In genomic region chr3:59227696-59228095, GRCm38 (mm10) we compare ENCODE assay signal across 37 mouse cellular contexts. TPM values are rescaled to one million over a fixed set of nuclear protein-coding genes. Genes with fewer than 3 reads are reported as not detected.
DNase-seq lines count a peak whose midpoint lies in the region; ATAC-seq and TF ChIP-seq lines count a peak whose summit lies in the region.
"Had no signal": no experiment of that assay in that cellular context is flagged by ENCODE, and none has a peak within 500 bp of the region (broad histone marks: within the 10 kb centered on the region; RNA-seq: fewer than 3 reads in every experiment).

No protein-coding gene starts in this region.

- no peak overlapping the region for H3K4me3 ChIP-seq in layer of hippocampus, adult 2 months
- H3K4me3 ChIP-seq in megakaryocyte, embryonic 14.5 days (replicated peaks) = peak overlapping the region; percentile 88
- H3K4me3 ChIP-seq: embryonic facial prominence, embryonic 10.5 days; embryonic facial prominence, embryonic 13.5 days; erythroblast, embryonic 14.5 days; forebrain, embryonic 12.5 days; forebrain, embryonic 15.5 days; heart, embryonic 12.5 days; heart, embryonic 15.5 days; hindbrain, embryonic 10.5 days; hindbrain, embryonic 13.5 days had no signal

- no peak for ATAC-seq in megakaryocyte, adult 5-6 weeks (ENCODE audit: poor library complexity, severe bottlenecking)
- ATAC-seq in megakaryocyte progenitor cell, adult 5-6 weeks (replicated peaks; ENCODE audit: poor library complexity) = peak; percentile 59
- ATAC-seq: forebrain, embryonic 15.5 days; hindbrain, postnatal 0 days; Patski had no signal

- H3K36me3 ChIP-seq in megakaryocyte, embryonic 14.5 days (replicated peaks; ENCODE audit: low read length) = peaks cover 61% of the 10 kb centered on the region
- H3K36me3 ChIP-seq: embryonic facial prominence, embryonic 10.5 days; embryonic facial prominence, embryonic 13.5 days; forebrain, embryonic 12.5 days; forebrain, embryonic 15.5 days; G1E; heart, embryonic 12.5 days; heart, embryonic 15.5 days; hindbrain, embryonic 10.5 days; hindbrain, embryonic 13.5 days had no signal

- H3K9me3 ChIP-seq in megakaryocyte, embryonic 14.5 days = no peaks in the 10 kb centered on the region
- H3K9me3 ChIP-seq: embryonic facial prominence, embryonic 10.5 days; embryonic facial prominence, embryonic 13.5 days; forebrain, embryonic 12.5 days; forebrain, embryonic 15.5 days; G1E; heart, embryonic 12.5 days; heart, embryonic 15.5 days; hindbrain, embryonic 10.5 days; hindbrain, embryonic 13.5 days had no signal

- no peak for DNase-seq in layer of hippocampus, adult 2 months (ENCODE audit: low spot score in 2 of 2)
- no peak for DNase-seq in layer of hippocampus, adult 9-11 months
- DNase-seq in kidney, adult 11 months = no peak
- no peak for DNase-seq in kidney, postnatal 14 days
- DNase-seq: adrenal gland, postnatal 10 days; adrenal gland, postnatal 36 days; B cell, adult 2 months; cerebellum, adult 11 months; cerebellum, adult 2 months; cerebellum, adult 9-11 months; cerebellum, postnatal 25 days; embryo, embryonic 11 days; gastrocnemius, postnatal 10 days; gastrocnemius, postnatal 36 days; heart, postnatal 10 days; heart, postnatal 36 days had no signal

- TF ChIP-seq CTCF in layer of hippocampus, adult 2 months (conservative IDR thresholded peaks at IDR 0.05) = no peak

- peaks cover 82% of the 10 kb centered on the region for H3K4me1 ChIP-seq in megakaryocyte, embryonic 14.5 days
- H3K4me1 ChIP-seq: forebrain, embryonic 12.5 days; forebrain, embryonic 15.5 days had no signal

- H3K27ac ChIP-seq in layer of hippocampus, adult 2 months = peak overlapping the region; percentile 61
- H3K27ac ChIP-seq: embryonic facial prominence, embryonic 10.5 days; embryonic facial prominence, embryonic 13.5 days; forebrain, embryonic 12.5 days; forebrain, embryonic 15.5 days; hindbrain, embryonic 10.5 days; hindbrain, embryonic 13.5 days had no signal

- H3K27me3 ChIP-seq in megakaryocyte, embryonic 14.5 days (replicated peaks) = no peaks in the 10 kb centered on the region
- H3K27me3 ChIP-seq: CH12.LX; embryonic facial prominence, embryonic 13.5 days; forebrain, embryonic 12.5 days; forebrain, embryonic 15.5 days; heart, embryonic 12.5 days; heart, embryonic 15.5 days; hindbrain, embryonic 13.5 days; Patski had no signal

RNA-seq across cellular contexts. Expression of gene P2ry13, which starts 17.0 kb away (rescaled TPM):
- total RNA-seq in layer of hippocampus, adult 2 months (2021) = 10 to 100 TPM in 1 of 2 experiments, 1 to 10 TPM in 1; 9.4 to 10.1 TPM
- polyA plus RNA-seq in megakaryocyte, embryonic 14.5 days (2012; ENCODE audit: insufficient read depth, low replicate concordance) = not detected in 2 replicates
- total RNA-seq in megakaryocyte, adult 5-6 weeks (2015) = 4.9 and 6.5 TPM in 2 replicates
- 4.3 and 4.6 TPM in 2 replicates for total RNA-seq in megakaryocyte, adult 5-6 weeks (2017)
- 0.95 and 1.6 TPM in 2 replicates for total RNA-seq in megakaryocyte progenitor cell, adult 5-6 weeks (2015)
- 0.78 and 0.83 TPM in 2 replicates for total RNA-seq in megakaryocyte progenitor cell, adult 5-6 weeks (2017)
- polyA plus RNA-seq: erythroblast, embryonic 14.5 days; G1E; Patski had no signal

RNA-seq across cellular contexts. Expression of gene Gpr87, which starts 32.8 kb away (rescaled TPM):
- not detected for total RNA-seq in layer of hippocampus, adult 2 months (2021)
- polyA plus RNA-seq in megakaryocyte, embryonic 14.5 days (2012; ENCODE audit: insufficient read depth, low replicate concordance) = not detected in 2 replicates
- total RNA-seq in megakaryocyte, adult 5-6 weeks (2015) = not detected in 2 replicates
- total RNA-seq in megakaryocyte, adult 5-6 weeks (2017) = not detected in 2 replicates
- not detected in 2 replicates for total RNA-seq in megakaryocyte progenitor cell, adult 5-6 weeks (2015)
- not detected in 2 replicates for total RNA-seq in megakaryocyte progenitor cell, adult 5-6 weeks (2017)
- total RNA-seq: adrenal gland, adult 18-20 months; adrenal gland, postnatal 10 days; adrenal gland, postnatal 36 days; CH12.LX; gastrocnemius, adult 18-20 months; gastrocnemius, postnatal 10 days; gastrocnemius, postnatal 36 days; granulocyte monocyte progenitor cell, adult 5-6 weeks; heart, adult 8-10 months; heart, postnatal 10 days; heart, postnatal 36 days; hindbrain, postnatal 0 days had no signal
- polyA plus RNA-seq: cerebellum, adult 2 months; cortical plate, adult 2 months; erythroblast, embryonic 14.5 days; G1E; Patski had no signal

RNA-seq across cellular contexts. Expression of gene P2ry12, which starts 35.0 kb away (rescaled TPM):
- total RNA-seq in layer of hippocampus, adult 2 months (2021) = 10 to 100 TPM; 38.5 to 43.3 TPM
- 1.6 TPM in 1 of 2 replicates, not detected in the other for polyA plus RNA-seq in megakaryocyte, embryonic 14.5 days (2012; ENCODE audit: insufficient read depth, low replicate concordance)
- total RNA-seq in megakaryocyte, adult 5-6 weeks (2015) = 3.5 and 5.0 TPM in 2 replicates
- 2.6 and 4.2 TPM in 2 replicates for total RNA-seq in megakaryocyte, adult 5-6 weeks (2017)
- total RNA-seq in megakaryocyte progenitor cell, adult 5-6 weeks (2015) = 0.32 TPM in 1 of 2 replicates, not detected in the other
- total RNA-seq in megakaryocyte progenitor cell, adult 5-6 weeks (2017) = 0.17 TPM in 1 of 2 replicates, not detected in the other
- total RNA-seq: granulocyte monocyte progenitor cell, adult 5-6 weeks had no signal
- polyA plus RNA-seq: erythroblast, embryonic 14.5 days; G1E; Patski had no signal

Comparison
In these comparisons a context has a peak if more than half of its experiments do, and no peak if none do; other contexts are left out.
1. RNA of gene P2ry12, which starts 35.0 kb away (total RNA-seq): 38.5 to 43.3 TPM in layer of hippocampus, adult 2 months; 2.6 to 5.0 TPM in megakaryocyte, adult 5-6 weeks and 0.17 to 0.32 TPM in megakaryocyte progenitor cell, adult 5-6 weeks; every median in the first group is over 4 times any median in the second.